Mouse (Mus musculus) brain, embryonic 18.5 days (tissue): ENCODE measurements at regions not wholly inside any gene's neighbourhood (a gene's known extent, or its start where the extent isn't known, plus 50 kb on each side); places are given as distances from the start of the nearest gene placed in this dataset.

ENCODE experiments used
- DNase-seq: peaks from one replicate; pipeline ENCODE4 v3.0.0-alpha.2; 2012; ENCODE audit warnings: low read depth, low spot score

DNA sequence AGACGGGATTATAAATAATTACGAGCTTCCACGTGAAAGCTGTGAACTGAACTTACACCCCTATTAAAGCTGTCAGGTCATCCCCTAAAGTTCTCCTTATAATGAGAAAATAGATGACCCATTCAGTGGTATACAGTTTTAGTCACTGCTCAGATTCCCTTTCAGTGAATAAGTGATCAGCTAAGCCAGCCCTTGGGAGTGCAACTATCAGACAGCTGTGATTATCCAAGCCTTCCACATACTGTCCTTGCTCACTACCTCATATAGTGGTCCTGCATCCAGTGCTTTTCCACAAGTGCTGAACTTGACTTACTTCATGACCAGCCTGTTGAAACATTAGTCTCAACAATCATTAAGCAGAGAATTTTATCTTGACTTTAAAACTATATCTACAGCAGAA, 131.2 kb upstream of the Tle1 start:
- no peak for DNase-seq

GRCm38 (mm10) chr4:72329026-72329390, 128.3 kb upstream of the Tle1 start:
- no peak for DNase-seq

DNA sequence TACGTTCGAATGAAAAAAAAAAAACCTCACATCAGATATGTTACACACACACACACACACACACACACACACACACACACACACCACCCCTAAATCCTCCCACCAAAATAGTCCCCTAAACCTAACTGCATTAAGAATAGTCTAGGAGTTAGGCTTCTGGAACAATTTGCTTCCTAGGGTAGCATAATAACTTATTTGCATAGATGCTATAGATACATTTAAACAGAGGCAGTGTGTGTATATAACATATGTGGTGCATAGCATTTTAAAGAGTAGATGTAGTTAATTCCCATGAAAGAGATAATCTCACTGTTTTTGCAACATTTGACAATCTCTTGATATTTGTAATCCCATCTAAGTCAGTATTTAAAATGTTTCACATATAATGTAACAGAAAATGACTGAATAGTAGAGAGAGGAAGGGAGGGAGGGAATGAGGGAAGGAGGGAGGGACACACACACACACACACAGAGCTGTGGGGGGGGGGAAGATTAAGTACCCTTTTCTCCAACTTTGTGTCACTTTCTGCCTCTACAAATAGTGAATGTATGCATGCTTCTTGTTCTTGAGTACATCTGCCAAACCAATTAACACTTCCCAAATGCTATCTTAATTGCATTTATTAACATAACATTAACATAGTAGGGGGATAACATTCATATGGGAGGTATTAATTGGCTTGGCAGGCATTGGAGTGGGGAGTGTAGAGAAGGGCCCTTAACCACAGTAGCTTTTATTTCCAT, 127.7 kb upstream of the Tle1 start:
- DNase-seq = peak; percentile 71

- DNase-seq = no peak
These were observed 124.2 kb upstream of the Tle1 start for GRCm38 (mm10) chr4:72324913-72325312.

DNA sequence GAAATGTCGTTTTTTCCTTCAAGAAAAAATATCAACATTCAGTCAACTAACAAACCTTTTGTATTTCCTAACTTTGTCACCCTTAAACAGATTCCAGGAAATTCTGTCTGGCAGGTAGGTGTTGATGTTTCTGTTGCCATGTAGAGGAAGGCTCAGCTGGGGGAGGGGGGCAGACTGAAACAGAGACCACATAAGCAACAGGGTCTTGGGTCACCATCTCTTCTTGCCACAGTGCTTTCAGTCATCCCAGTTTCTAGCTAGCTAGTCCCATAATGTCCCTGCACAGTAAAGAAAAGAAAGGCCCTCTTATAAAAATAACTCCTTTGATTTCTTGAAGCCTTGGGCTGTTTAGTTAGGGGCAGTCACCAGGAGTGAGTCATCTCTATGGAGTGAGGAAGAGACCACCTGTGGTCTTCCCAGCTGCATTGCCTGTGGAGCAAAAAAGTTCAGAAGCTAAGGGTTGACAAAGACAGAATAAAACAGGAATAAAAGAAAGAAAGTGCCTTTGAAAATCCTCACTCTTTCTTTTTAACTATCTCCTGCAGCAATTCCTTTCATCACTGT, 84.5 kb upstream of the Tle1 start:
- DNase-seq = no peak

- no peak for DNase-seq
These were observed 49.8 kb upstream of the Tle1 start for GRCm38 (mm10) chr4:72250531-72250930.
